Mouse (Mus musculus): ENCODE measurements around the gene Podxl2.

Podxl2 gene

GRCm38 (mm10) chr6:88793872-88794271 lies 81.0 kb downstream of the Podxl2 start:
- peak in 1 of 2 experiments; percentile 68 for DNase-seq

- DNase-seq: peak; percentile 83 to 89
Measured at GRCm38 (mm10) chr6:88793243-88793642, 81.6 kb downstream of the Podxl2 start.
